In genomic region chr17:33972691-33973090, GRCm38 (mm10) we compare ENCODE assay signal across 13 mouse cellular contexts. TPM values are rescaled to one million over a fixed set of nuclear protein-coding genes. Genes with fewer than 3 reads are reported as not detected.
DNase-seq lines count a peak whose midpoint lies in the region; ATAC-seq and TF ChIP-seq lines count a peak whose summit lies in the region.
"Had no signal": no experiment of that assay in that cellular context is flagged by ENCODE, and none has a peak within 500 bp of the region (broad histone marks: within the 10 kb centered on the region; RNA-seq: fewer than 3 reads in every experiment).

No protein-coding gene starts in this region.

- no peak overlapping the region for H3K27ac ChIP-seq in kidney, postnatal 0 days
- H3K27ac ChIP-seq in MEL (ENCODE audit: control insufficient read depth, low read depth, low read length) = no peak overlapping the region
- H3K27ac ChIP-seq in limb, embryonic 10.5 days = no peak overlapping the region
- H3K27ac ChIP-seq in midbrain, embryonic 16.5 days (ENCODE audit: low read length) = no peak overlapping the region
- H3K27ac ChIP-seq: heart, embryonic 15.5 days; layer of hippocampus, adult 2 months; limb, embryonic 12.5 days; midbrain, embryonic 12.5 days had no signal

- TF ChIP-seq RAD21 in MEL (IDR thresholded peaks at IDR 0.05; ENCODE audit: low read depth, low read length) = no peak

- H3K36me3 ChIP-seq in kidney, postnatal 0 days (ENCODE audit: insufficient read depth, low read length) = no peaks in the 10 kb centered on the region
- no peaks in the 10 kb centered on the region for H3K36me3 ChIP-seq in MEL (ENCODE audit: control insufficient read depth in 1 of 2, insufficient read depth in 2 of 2, low read length in 2 of 2)
- H3K36me3 ChIP-seq in limb, embryonic 10.5 days = no peaks in the 10 kb centered on the region
- no peaks in the 10 kb centered on the region for H3K36me3 ChIP-seq in midbrain, embryonic 16.5 days (ENCODE audit: control insufficient read depth, insufficient read depth, low read length)
- H3K36me3 ChIP-seq: heart, embryonic 15.5 days; limb, embryonic 12.5 days; midbrain, embryonic 12.5 days had no signal

- H3K4me3 ChIP-seq in kidney, postnatal 0 days (replicated peaks; ENCODE audit: low read depth, low read length) = no peak overlapping the region
- no peak overlapping the region for H3K4me3 ChIP-seq in MEL (ENCODE audit: control insufficient read depth in 1 of 2, insufficient read depth in 1 of 2, low read depth in 2 of 2, low read length in 2 of 2)
- H3K4me3 ChIP-seq in limb, embryonic 10.5 days = no peak overlapping the region
- no peak overlapping the region for H3K4me3 ChIP-seq in midbrain, embryonic 16.5 days (ENCODE audit: low read depth, low read length)
- H3K4me3 ChIP-seq: heart, embryonic 15.5 days; layer of hippocampus, adult 2 months; limb, embryonic 12.5 days; midbrain, embryonic 12.5 days had no signal

- TF ChIP-seq CTCF in kidney, postnatal 0 days (IDR thresholded peaks at IDR 0.05; ENCODE audit: low read depth) = no peak
- no peak for TF ChIP-seq CTCF in MEL (IDR thresholded peaks at IDR 0.05 in 2 of 3, conservative IDR thresholded peaks at IDR 0.05 in 1 of 3; ENCODE audit: control insufficient read depth in 1 of 3, insufficient read depth in 1 of 3, low read depth in 2 of 3, low read length in 3 of 3, poor library complexity in 1 of 3, severe bottlenecking in 1 of 3)

- H3K27me3 ChIP-seq in kidney, postnatal 0 days (ENCODE audit: insufficient read depth, low read length) = 0 out of 2 replicates have a peak, but pooled peaks cover 2% of the 10 kb centered on the region
- peaks cover 0 to 1% of the 10 kb centered on the region in 2 experiments; a peak in 1 of 4 replicates for H3K27me3 ChIP-seq in MEL (ENCODE audit: control insufficient read depth in 1 of 2, insufficient read depth in 2 of 2, low read length in 2 of 2)
- H3K27me3 ChIP-seq in limb, embryonic 10.5 days (ENCODE audit: low read depth, poor library complexity, severe bottlenecking) = peaks cover 19% of the 10 kb centered on the region
- peaks cover 12% of the 10 kb centered on the region for H3K27me3 ChIP-seq in midbrain, embryonic 16.5 days (ENCODE audit: control insufficient read depth, insufficient read depth, low read depth, low read length)

- TF ChIP-seq POLR2A in MEL (IDR thresholded peaks at IDR 0.05; ENCODE audit: control insufficient read depth in 1 of 2, insufficient read depth in 1 of 2, low read depth in 1 of 2, low read length in 2 of 2, poor library complexity in 1 of 2) = no peak

- no peak for ATAC-seq in kidney, postnatal 0 days (replicated peaks; ENCODE audit: low FRiP score, low read depth)
- no peak for ATAC-seq in midbrain, embryonic 16.5 days

- WGBS in kidney, postnatal 0 days = 0% methylated on average over 1 of the region's 1 CpGs
- WGBS in limb, embryonic 10.5 days = 9% methylated on average over 1 of the region's 1 CpGs
- 14% methylated on average over 1 of the region's 1 CpGs for WGBS in midbrain, embryonic 16.5 days

- H3K4me1 ChIP-seq in kidney, postnatal 0 days (replicated peaks; ENCODE audit: insufficient read depth, low read length) = no peaks in the 10 kb centered on the region
- H3K4me1 ChIP-seq in MEL (ENCODE audit: control insufficient read depth in 1 of 2, insufficient read depth in 2 of 2, low read length in 2 of 2) = no peaks in the 10 kb centered on the region
- H3K4me1 ChIP-seq in limb, embryonic 10.5 days = peaks cover under 1% of the 10 kb centered on the region
- no peaks in the 10 kb centered on the region for H3K4me1 ChIP-seq in midbrain, embryonic 16.5 days (ENCODE audit: control insufficient read depth, insufficient read depth, low read length)
- H3K4me1 ChIP-seq: midbrain, embryonic 12.5 days had no signal

- H3K4me2 ChIP-seq in kidney, postnatal 0 days (ENCODE audit: low read length) = no peak overlapping the region
- H3K4me2 ChIP-seq in midbrain, embryonic 16.5 days (ENCODE audit: low read length) = no peak overlapping the region
- H3K4me2 ChIP-seq: heart, embryonic 15.5 days; limb, embryonic 12.5 days; midbrain, embryonic 12.5 days had no signal

- TF ChIP-seq EP300 in MEL (IDR thresholded peaks at IDR 0.05; ENCODE audit: low read depth in 1 of 2, low read length in 2 of 2) = no peak

- no peaks in the 10 kb centered on the region for H3K9me3 ChIP-seq in kidney, postnatal 0 days (replicated peaks; ENCODE audit: low read length)
- H3K9me3 ChIP-seq in MEL (replicated peaks; ENCODE audit: insufficient read depth, low read length) = no peaks in the 10 kb centered on the region
- no peaks in the 10 kb centered on the region for H3K9me3 ChIP-seq in limb, embryonic 10.5 days (replicated peaks)
- H3K9me3 ChIP-seq in midbrain, embryonic 16.5 days (replicated peaks; ENCODE audit: control insufficient read depth, low read length, poor library complexity, severe bottlenecking) = no peaks in the 10 kb centered on the region
- H3K9me3 ChIP-seq: heart, embryonic 15.5 days; limb, embryonic 12.5 days; midbrain, embryonic 12.5 days had no signal

- no peaks in the 10 kb centered on the region for H3K79me2 ChIP-seq in MEL (ENCODE audit: control insufficient read depth, insufficient read depth, low read length, poor library complexity)

- no peak overlapping the region for H3K9ac ChIP-seq in kidney, postnatal 0 days (ENCODE audit: low read depth, low read length)
- no peak overlapping the region for H3K9ac ChIP-seq in MEL (ENCODE audit: control insufficient read depth, low read depth, low read length, poor library complexity, severe bottlenecking)
- no peak overlapping the region for H3K9ac ChIP-seq in midbrain, embryonic 16.5 days (ENCODE audit: low read depth, low read length)
- H3K9ac ChIP-seq: heart, embryonic 15.5 days; limb, embryonic 12.5 days; midbrain, embryonic 12.5 days had no signal

- DNase-seq in adrenal gland, postnatal 10 days = peak; percentile 67
- no peak for DNase-seq in adrenal gland, adult 8-10 months
- peak; percentile 80 for DNase-seq in kidney, postnatal 0 days (ENCODE audit: low spot score)
- no peak for DNase-seq in kidney, adult 18-20 months
- peak; percentile 85 for DNase-seq in MEL (ENCODE audit: low read depth, low spot score)
- peak; percentile 71 for DNase-seq in limb, embryonic 10.5 days (ENCODE audit: low spot score)
- no peak for DNase-seq in urinary bladder, adult 2 months (ENCODE audit: low spot score)
- DNase-seq: cerebellum, adult 8-10 months had no signal

RNA-seq across cellular contexts. Expression of gene Rps18, which starts 16.9 kb away (rescaled TPM):
- 100 to 1,000 TPM; 943 to 952 TPM for total RNA-seq in adrenal gland, postnatal 10 days (2021)
- 100 to 1,000 TPM; 668 to 711 (median 693) TPM for total RNA-seq in adrenal gland, adult 8-10 months (2022)
- 2,059 and 2,304 TPM in 2 replicates for polyA plus RNA-seq in kidney, postnatal 0 days (2015; fragmentation: Nextera tagmentation; extraction: Ambion mirVana)
- total RNA-seq in MEL (2012; rRNA removed) = 252 and 286 TPM in 2 replicates
- polyA plus RNA-seq in MEL (2012; ENCODE audit: insufficient read depth in 1 of 2, insufficient read length in 2 of 2, low read depth in 1 of 2, low replicate concordance in 2 of 2, missing spikeins in 1 of 2) = 1,000 to 10,000 TPM in 1 of 2 experiments, not detected in 1; 1,183 TPM
- 1,605 and 1,760 TPM in 2 replicates for polyA plus RNA-seq in limb, embryonic 10.5 days (2016; fragmentation: Nextera tagmentation; extraction: Ambion mirVana)
- polyA plus RNA-seq in midbrain, embryonic 16.5 days (2015; fragmentation: Nextera tagmentation; extraction: Ambion mirVana) = 620 and 627 TPM in 2 replicates
- 1,060 and 1,160 TPM in 2 replicates for polyA plus RNA-seq in urinary bladder, adult 2 months (2012; rRNA removed)

RNA-seq across cellular contexts. Expression of gene Vps52, which starts 17.1 kb away (rescaled TPM):
- total RNA-seq in adrenal gland, postnatal 10 days (2021) = 10 to 100 TPM; 38.8 to 51.4 TPM
- total RNA-seq in adrenal gland, adult 8-10 months (2022) = 10 to 100 TPM; 58.6 to 83.5 (median 69.6) TPM
- polyA plus RNA-seq in kidney, postnatal 0 days (2015; fragmentation: Nextera tagmentation; extraction: Ambion mirVana) = 37.7 and 40.7 TPM in 2 replicates
- total RNA-seq in MEL (2012; rRNA removed) = 20.6 and 23.6 TPM in 2 replicates
- polyA plus RNA-seq in MEL (2012; ENCODE audit: insufficient read depth in 1 of 2, insufficient read length in 2 of 2, low read depth in 1 of 2, low replicate concordance in 2 of 2, missing spikeins in 1 of 2) = 10 to 100 TPM in 1 of 2 experiments, not detected in 1; 40.7 TPM
- polyA plus RNA-seq in limb, embryonic 10.5 days (2016; fragmentation: Nextera tagmentation; extraction: Ambion mirVana) = 49.8 and 50.3 TPM in 2 replicates
- polyA plus RNA-seq in midbrain, embryonic 16.5 days (2015; fragmentation: Nextera tagmentation; extraction: Ambion mirVana) = 78.3 and 80.5 TPM in 2 replicates
- polyA plus RNA-seq in urinary bladder, adult 2 months (2012; rRNA removed) = 39.3 and 39.7 TPM in 2 replicates

RNA-seq across cellular contexts. Expression of gene B3galt4, which starts 21.4 kb away (rescaled TPM):
- total RNA-seq in adrenal gland, postnatal 10 days (2021) = 1 to 10 TPM; 4.8 to 5.8 TPM
- total RNA-seq in adrenal gland, adult 8-10 months (2022) = 1 to 10 TPM; 6.9 to 8.7 (median 7.6) TPM
- polyA plus RNA-seq in kidney, postnatal 0 days (2015; fragmentation: Nextera tagmentation; extraction: Ambion mirVana) = 6.7 and 8.1 TPM in 2 replicates
- 2.2 and 2.5 TPM in 2 replicates for total RNA-seq in MEL (2012; rRNA removed)
- 1 to 10 TPM in 1 of 2 experiments, not detected in 1; 2.9 TPM for polyA plus RNA-seq in MEL (2012; ENCODE audit: insufficient read depth in 1 of 2, insufficient read length in 2 of 2, low read depth in 1 of 2, low replicate concordance in 2 of 2, missing spikeins in 1 of 2)
- polyA plus RNA-seq in limb, embryonic 10.5 days (2016; fragmentation: Nextera tagmentation; extraction: Ambion mirVana) = 2.9 and 3.9 TPM in 2 replicates
- 15.2 and 16.6 TPM in 2 replicates for polyA plus RNA-seq in midbrain, embryonic 16.5 days (2015; fragmentation: Nextera tagmentation; extraction: Ambion mirVana)
- polyA plus RNA-seq in urinary bladder, adult 2 months (2012; rRNA removed) = 7.7 TPM in 2 replicates

RNA-seq across cellular contexts. Expression of gene H2-K1, which starts 27.5 kb away (rescaled TPM):
- total RNA-seq in adrenal gland, postnatal 10 days (2021) = 100 to 1,000 TPM; 204 to 217 TPM
- total RNA-seq in adrenal gland, adult 8-10 months (2022) = 100 to 1,000 TPM; 493 to 638 (median 583) TPM
- polyA plus RNA-seq in kidney, postnatal 0 days (2015; fragmentation: Nextera tagmentation; extraction: Ambion mirVana) = 76.0 and 82.2 TPM in 2 replicates
- total RNA-seq in MEL (2012; rRNA removed) = 81.1 and 87.9 TPM in 2 replicates
- 100 to 1,000 TPM in 1 of 2 experiments, not detected in 1; 113 TPM for polyA plus RNA-seq in MEL (2012; ENCODE audit: insufficient read depth in 1 of 2, insufficient read length in 2 of 2, low read depth in 1 of 2, low replicate concordance in 2 of 2, missing spikeins in 1 of 2)
- 2.9 and 4.7 TPM in 2 replicates for polyA plus RNA-seq in limb, embryonic 10.5 days (2016; fragmentation: Nextera tagmentation; extraction: Ambion mirVana)
- 11.0 and 13.1 TPM in 2 replicates for polyA plus RNA-seq in midbrain, embryonic 16.5 days (2015; fragmentation: Nextera tagmentation; extraction: Ambion mirVana)
- polyA plus RNA-seq in urinary bladder, adult 2 months (2012; rRNA removed) = 987 and 1,071 TPM in 2 replicates

RNA-seq across cellular contexts. Expression of gene Wdr46, which starts 32.2 kb away (rescaled TPM):
- total RNA-seq in adrenal gland, postnatal 10 days (2021) = 10 to 100 TPM; 28.4 to 29.7 TPM
- 10 to 100 TPM; 30.0 to 43.8 (median 35.1) TPM for total RNA-seq in adrenal gland, adult 8-10 months (2022)
- 20.1 and 20.3 TPM in 2 replicates for polyA plus RNA-seq in kidney, postnatal 0 days (2015; fragmentation: Nextera tagmentation; extraction: Ambion mirVana)
- 97.6 and 100 TPM in 2 replicates for total RNA-seq in MEL (2012; rRNA removed)
- polyA plus RNA-seq in MEL (2012; ENCODE audit: insufficient read depth in 1 of 2, insufficient read length in 2 of 2, low read depth in 1 of 2, low replicate concordance in 2 of 2, missing spikeins in 1 of 2) = 100 to 1,000 TPM in 1 of 2 experiments, not detected in 1; 131 TPM
- polyA plus RNA-seq in limb, embryonic 10.5 days (2016; fragmentation: Nextera tagmentation; extraction: Ambion mirVana) = 61.7 and 78.2 TPM in 2 replicates
- 19.2 TPM in 2 replicates for polyA plus RNA-seq in midbrain, embryonic 16.5 days (2015; fragmentation: Nextera tagmentation; extraction: Ambion mirVana)
- polyA plus RNA-seq in urinary bladder, adult 2 months (2012; rRNA removed) = 15.8 and 17.2 TPM in 2 replicates

Comparison
In these comparisons a context has a peak if more than half of its experiments do, and no peak if none do; other contexts are left out.
1. DNase-seq: peak in adrenal gland, postnatal 10 days (single experiment), kidney, postnatal 0 days (single experiment), MEL (single experiment) and limb, embryonic 10.5 days (single experiment); none in adrenal gland, adult 8-10 months (single experiment), kidney, adult 18-20 months (single experiment) and urinary bladder, adult 2 months (single experiment).